Mouse (Mus musculus) embryonic fibroblast, embryonic 13.5 days (primary cell): ENCODE results near the gene Eif4ebp2.

Source experiments
- CTCF ChIP-seq: IDR thresholded peaks from 2 replicates; pipeline ENCODE4 v1.5.1; 2011; ENCODE audit warnings: mild to moderate bottlenecking, control low read depth, low read length, moderate library complexity, borderline replicate concordance; ENCODE audit not compliant: insufficient read depth
- POLR2A ChIP-seq: IDR thresholded peaks from 2 replicates; pipeline ENCODE4 v1.6.1; 2011; ENCODE audit warnings: low read depth, mild to moderate bottlenecking, control low read depth, low read length, moderate library complexity

DNA sequence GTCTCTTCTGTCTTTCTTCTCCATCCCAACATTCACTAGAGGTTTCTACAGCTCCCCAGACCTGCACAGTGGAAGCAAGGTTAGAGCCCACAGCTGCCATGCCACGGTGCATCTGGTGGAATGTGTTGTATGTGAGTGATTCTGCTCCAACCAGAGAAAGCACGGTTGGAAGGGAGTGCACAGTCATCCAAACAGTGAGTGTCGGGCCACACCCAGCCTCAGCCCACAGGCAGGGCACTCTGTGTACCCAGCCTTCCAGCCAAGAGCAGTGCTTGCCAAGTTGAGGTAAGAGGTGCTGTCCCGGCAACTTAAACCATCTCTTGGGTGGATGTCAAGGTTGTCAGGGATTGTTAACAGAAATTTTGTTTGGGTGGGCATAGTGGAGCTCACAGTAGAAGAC, 12.5 kb upstream of the Eif4ebp2 start:
- TF ChIP-seq CTCF (no peak), POLR2A (no peak)
